Mouse (Mus musculus): ENCODE data around the gene Hkdc1.
"Not testable (repeated sequence)": the region's sequence is repeated elsewhere in the genome, so short reads cannot be mapped to it uniquely, and the experiment has no call there.

Gene Hkdc1

GRCm38 (mm10) chr10:62422255-62422654 lies at the start of gene Hkdc1:
Gene Hkdc1 (minus strand): TSS chr10:62422491.
- no peak for DNase-seq (ENCODE audit: low spot score in 2 of 2)

- DNase-seq (ENCODE audit: low spot score in 2 of 2): no peak
These were observed 48.8 kb upstream of the Hkdc1 start for GRCm38 (mm10) chr10:62471105-62471504.

- DNase-seq (ENCODE audit: low spot score in 2 of 2): no peak
These were observed 47.4 kb upstream of the Hkdc1 start for GRCm38 (mm10) chr10:62469736-62470135.

GRCm38 (mm10) chr10:62461321-62461720 lies 39.0 kb upstream of the Hkdc1 start:
- no peak for DNase-seq (ENCODE audit: low spot score in 2 of 2)

GRCm38 (mm10) chr10:62452001-62452400 lies 29.7 kb upstream of the Hkdc1 start:
- DNase-seq (ENCODE audit: low spot score in 2 of 2): not testable (repeated sequence)

GRCm38 (mm10) chr10:62450280-62450640 lies 28.0 kb upstream of the Hkdc1 start:
- DNase-seq (ENCODE audit: low spot score in 2 of 2): no peak

- peak; percentile 91 to 95 for DNase-seq (ENCODE audit: low spot score in 2 of 2)
These were observed 27.3 kb upstream of the Hkdc1 start, which contains the start of the genes 4930507D05Rik and Supv3l1 for GRCm38 (mm10) chr10:62449364-62450279. Gene 4930507D05Rik (plus strand): TSS chr10:62449489. Gene Supv3l1 (minus strand): TSS chr10:62449738.

- no peak for DNase-seq (ENCODE audit: low spot score in 2 of 2)
These were observed 8.1 kb upstream of the Hkdc1 start for GRCm38 (mm10) chr10:62430427-62430826.

GRCm38 (mm10) chr10:62425081-62425871 lies 3.0 kb upstream of the Hkdc1 start:
- no peak for DNase-seq (ENCODE audit: low spot score in 2 of 2)

GRCm38 (mm10) chr10:62421127-62421526 lies 1.2 kb downstream of the Hkdc1 start:
- no peak for DNase-seq (ENCODE audit: low spot score in 2 of 2)

- no peak for DNase-seq (ENCODE audit: low spot score in 2 of 2)
These were observed 1.9 kb downstream of the Hkdc1 start for GRCm38 (mm10) chr10:62420399-62420798.

- no peak for DNase-seq (ENCODE audit: low spot score in 2 of 2)
These were observed 2.9 kb downstream of the Hkdc1 start for GRCm38 (mm10) chr10:62419422-62419821.

- DNase-seq (ENCODE audit: low spot score in 2 of 2): no peak
These were observed 3.4 kb downstream of the Hkdc1 start for GRCm38 (mm10) chr10:62418831-62419356.

GRCm38 (mm10) chr10:62413606-62413982 lies 8.7 kb downstream of the Hkdc1 start:
- DNase-seq (ENCODE audit: low spot score in 2 of 2): no peak

GRCm38 (mm10) chr10:62412906-62413605 lies 9.2 kb downstream of the Hkdc1 start:
- peak in 1 of 2 experiments; percentile 10 for DNase-seq (ENCODE audit: low spot score in 2 of 2)

- DNase-seq (ENCODE audit: low spot score in 2 of 2): peak; percentile 26 to 28
These were observed 10.6 kb downstream of the Hkdc1 start for GRCm38 (mm10) chr10:62411431-62412410.

- peak; percentile 75 to 80 for DNase-seq (ENCODE audit: low spot score in 2 of 2)
These were observed 11.3 kb downstream of the Hkdc1 start for GRCm38 (mm10) chr10:62410943-62411342.

GRCm38 (mm10) chr10:62404901-62405300 lies 17.4 kb downstream of the Hkdc1 start:
- no peak for DNase-seq (ENCODE audit: low spot score in 2 of 2)

GRCm38 (mm10) chr10:62401641-62402111 lies 20.6 kb downstream of the Hkdc1 start:
- no peak for DNase-seq (ENCODE audit: low spot score in 2 of 2)

GRCm38 (mm10) chr10:62383011-62383410 lies 39.3 kb downstream of the Hkdc1 start:
- DNase-seq (ENCODE audit: low spot score in 2 of 2): no peak
